Mouse (Mus musculus): ENCODE data around the gene Bmp7. TPM values are rescaled to one million over a fixed set of nuclear protein-coding genes. Genes with fewer than 3 reads are reported as not detected.

Bmp7 gene
- polyA plus RNA-seq, 1 experiment from 2014 or later, result 9.1 TPM

- no peaks in the 10 kb centered on the region for H3K36me3 ChIP-seq (ENCODE audit: control insufficient read depth, insufficient read depth, low read length)
- H3K9me3 ChIP-seq (ENCODE audit: control insufficient read depth, low read length), result no peaks in the 10 kb centered on the region
- H3K27me3 ChIP-seq (replicated peaks; ENCODE audit: control insufficient read depth, insufficient read depth, low read length), result no peaks in the 10 kb centered on the region
- DNase-seq (ENCODE audit: low spot score), result no peak
- H3K27ac ChIP-seq (ENCODE audit: low read depth, low read length), result no peak overlapping the region
- H3K4me1 ChIP-seq (replicated peaks; ENCODE audit: control insufficient read depth, insufficient read depth, low read length), result no peaks in the 10 kb centered on the region
- no peak overlapping the region for H3K4me3 ChIP-seq (ENCODE audit: low read depth, low read length)
- no peak overlapping the region for H3K9ac ChIP-seq (ENCODE audit: low read depth, low read length)
- 63% methylated on average over 11 of the region's 12 CpGs for WGBS
- no peak overlapping the region for H3K4me2 ChIP-seq
- ATAC-seq (replicated peaks; ENCODE audit: low FRiP score), result no peak
Measured at GRCm38 (mm10) chr2:172888147-172888546, 52.0 kb downstream of the Bmp7 start.

GRCm38 (mm10) chr2:172885861-172886260, 54.3 kb downstream of the Bmp7 start:
- Histone ChIP-seq H3K27ac (ENCODE audit: low read depth, low read length) (no peak overlapping the region), H3K36me3 (ENCODE audit: control insufficient read depth, insufficient read depth, low read length) (no peaks in the 10 kb centered on the region), H3K4me2 (no peak overlapping the region), H3K4me1 (replicated peaks; ENCODE audit: control insufficient read depth, insufficient read depth, low read length) (no peaks in the 10 kb centered on the region), H3K9me3 (ENCODE audit: control insufficient read depth, low read length) (no peaks in the 10 kb centered on the region), H3K9ac (ENCODE audit: low read depth, low read length) (no peak overlapping the region), H3K27me3 (replicated peaks; ENCODE audit: control insufficient read depth, insufficient read depth, low read length) (no peaks in the 10 kb centered on the region), H3K4me3 (ENCODE audit: low read depth, low read length) (no peak overlapping the region)
- 61% methylated on average over 6 of the region's 7 CpGs for WGBS
- DNase-seq (ENCODE audit: low spot score) (no peak), ATAC-seq (replicated peaks; ENCODE audit: low FRiP score) (no peak)

GRCm38 (mm10) chr2:172884584-172884983, 55.5 kb downstream of the Bmp7 start:
- no peak overlapping the region for H3K9ac ChIP-seq (ENCODE audit: low read depth, low read length)
- no peak overlapping the region for H3K27ac ChIP-seq (ENCODE audit: low read depth, low read length)
- no peak for DNase-seq (ENCODE audit: low spot score)
- no peaks in the 10 kb centered on the region for H3K27me3 ChIP-seq (replicated peaks; ENCODE audit: control insufficient read depth, insufficient read depth, low read length)
- H3K4me2 ChIP-seq, result no peak overlapping the region
- ATAC-seq (replicated peaks; ENCODE audit: low FRiP score), result no peak
- no peaks in the 10 kb centered on the region for H3K9me3 ChIP-seq (ENCODE audit: control insufficient read depth, low read length)
- no peaks in the 10 kb centered on the region for H3K4me1 ChIP-seq (replicated peaks; ENCODE audit: control insufficient read depth, insufficient read depth, low read length)
- no peaks in the 10 kb centered on the region for H3K36me3 ChIP-seq (ENCODE audit: control insufficient read depth, insufficient read depth, low read length)
- H3K4me3 ChIP-seq (ENCODE audit: low read depth, low read length), result no peak overlapping the region
- 80% methylated on average over 6 of the region's 6 CpGs for whole genome bisulfite sequencing

- Histone ChIP-seq H3K4me3 (ENCODE audit: low read depth, low read length) (no peak overlapping the region), H3K9me3 (ENCODE audit: control insufficient read depth, low read length) (no peaks in the 10 kb centered on the region), H3K9ac (ENCODE audit: low read depth, low read length) (no peak overlapping the region), H3K27ac (ENCODE audit: low read depth, low read length) (no peak overlapping the region), H3K4me1 (replicated peaks; ENCODE audit: control insufficient read depth, insufficient read depth, low read length) (no peaks in the 10 kb centered on the region), H3K27me3 (replicated peaks; ENCODE audit: control insufficient read depth, insufficient read depth, low read length) (no peaks in the 10 kb centered on the region), H3K36me3 (ENCODE audit: control insufficient read depth, insufficient read depth, low read length) (no peaks in the 10 kb centered on the region), H3K4me2 (no peak overlapping the region)
- ATAC-seq (replicated peaks; ENCODE audit: low FRiP score) (no peak), DNase-seq (ENCODE audit: low spot score) (no peak)
- WGBS, result 82% methylated on average over 9 of the region's 9 CpGs
Measured at GRCm38 (mm10) chr2:172875201-172875600, 64.9 kb downstream of the Bmp7 start.

- no peak overlapping the region for H3K9ac ChIP-seq (ENCODE audit: low read depth, low read length)
- no peaks in the 10 kb centered on the region for H3K36me3 ChIP-seq (ENCODE audit: control insufficient read depth, insufficient read depth, low read length)
- no peak overlapping the region for H3K27ac ChIP-seq (ENCODE audit: low read depth, low read length)
- H3K4me3 ChIP-seq (ENCODE audit: low read depth, low read length), result no peak overlapping the region
- DNase-seq (ENCODE audit: low spot score), result no peak
- no peaks in the 10 kb centered on the region for H3K4me1 ChIP-seq (replicated peaks; ENCODE audit: control insufficient read depth, insufficient read depth, low read length)
- no peaks in the 10 kb centered on the region for H3K9me3 ChIP-seq (ENCODE audit: control insufficient read depth, low read length)
- no peak overlapping the region for H3K4me2 ChIP-seq
- H3K27me3 ChIP-seq (replicated peaks; ENCODE audit: control insufficient read depth, insufficient read depth, low read length), result peaks cover 7% of the 10 kb centered on the region
- 69% methylated on average over 5 of the region's 5 CpGs for WGBS
- ATAC-seq (replicated peaks; ENCODE audit: low FRiP score), result no peak
Measured at GRCm38 (mm10) chr2:172866356-172866755, 73.8 kb downstream of the Bmp7 start.

- Histone ChIP-seq H3K27me3 (replicated peaks; ENCODE audit: control insufficient read depth, insufficient read depth, low read length) (peaks cover 10% of the 10 kb centered on the region), H3K4me3 (ENCODE audit: low read depth, low read length) (no peak overlapping the region), H3K9me3 (ENCODE audit: control insufficient read depth, low read length) (no peaks in the 10 kb centered on the region), H3K27ac (ENCODE audit: low read depth, low read length) (no peak overlapping the region), H3K9ac (ENCODE audit: low read depth, low read length) (no peak overlapping the region), H3K4me1 (replicated peaks; ENCODE audit: control insufficient read depth, insufficient read depth, low read length) (no peaks in the 10 kb centered on the region), H3K4me2 (no peak overlapping the region), H3K36me3 (ENCODE audit: control insufficient read depth, insufficient read depth, low read length) (no peaks in the 10 kb centered on the region)
- DNase-seq (ENCODE audit: low spot score) (no peak), ATAC-seq (replicated peaks; ENCODE audit: low FRiP score) (no peak)
- WGBS, result 92% methylated on average over 6 of the region's 6 CpGs
Measured at GRCm38 (mm10) chr2:172865165-172865564, 75.0 kb downstream of the Bmp7 start.

GRCm38 (mm10) chr2:172864566-172864965, 75.6 kb downstream of the Bmp7 start:
- H3K27ac ChIP-seq (ENCODE audit: low read depth, low read length), result no peak overlapping the region
- WGBS, result 87% methylated on average over 7 of the region's 7 CpGs
- no peak for ATAC-seq (replicated peaks; ENCODE audit: low FRiP score)
- no peak for DNase-seq (ENCODE audit: low spot score)
- no peak overlapping the region for H3K9ac ChIP-seq (ENCODE audit: low read depth, low read length)
- no peak overlapping the region for H3K4me3 ChIP-seq (ENCODE audit: low read depth, low read length)
- H3K4me2 ChIP-seq, result no peak overlapping the region
- H3K27me3 ChIP-seq (replicated peaks; ENCODE audit: control insufficient read depth, insufficient read depth, low read length), result peaks cover 10% of the 10 kb centered on the region
- H3K9me3 ChIP-seq (ENCODE audit: control insufficient read depth, low read length), result no peaks in the 10 kb centered on the region
- no peaks in the 10 kb centered on the region for H3K4me1 ChIP-seq (replicated peaks; ENCODE audit: control insufficient read depth, insufficient read depth, low read length)
- H3K36me3 ChIP-seq (ENCODE audit: control insufficient read depth, insufficient read depth, low read length), result no peaks in the 10 kb centered on the region

- no peak overlapping the region; the same call in 1 of the 2 replicates for H3K4me3 ChIP-seq (ENCODE audit: low read depth, low read length)
- peak overlapping the region; percentile 50 for H3K4me2 ChIP-seq
- no peak for DNase-seq (ENCODE audit: low spot score)
- 52% methylated on average over 14 of the region's 14 CpGs for WGBS
- H3K27me3 ChIP-seq (replicated peaks; ENCODE audit: control insufficient read depth, insufficient read depth, low read length), result peaks cover 10% of the 10 kb centered on the region
- no peak overlapping the region for H3K27ac ChIP-seq (ENCODE audit: low read depth, low read length)
- no peaks in the 10 kb centered on the region for H3K36me3 ChIP-seq (ENCODE audit: control insufficient read depth, insufficient read depth, low read length)
- no peaks in the 10 kb centered on the region for H3K4me1 ChIP-seq (replicated peaks; ENCODE audit: control insufficient read depth, insufficient read depth, low read length)
- H3K9ac ChIP-seq (ENCODE audit: low read depth, low read length), result no peak overlapping the region
- no peak for ATAC-seq (replicated peaks; ENCODE audit: low FRiP score)
- no peaks in the 10 kb centered on the region for H3K9me3 ChIP-seq (ENCODE audit: control insufficient read depth, low read length)
Measured at GRCm38 (mm10) chr2:172863469-172863856, 76.7 kb downstream of the Bmp7 start.

GRCm38 (mm10) chr2:172862850-172863468, 77.2 kb downstream of the Bmp7 start:
- Histone ChIP-seq H3K9me3 (ENCODE audit: control insufficient read depth, low read length) (no peaks in the 10 kb centered on the region), H3K27me3 (replicated peaks; ENCODE audit: control insufficient read depth, insufficient read depth, low read length) (peaks cover 10% of the 10 kb centered on the region), H3K4me1 (replicated peaks; ENCODE audit: control insufficient read depth, insufficient read depth, low read length) (no peaks in the 10 kb centered on the region), H3K9ac (ENCODE audit: low read depth, low read length) (no peak overlapping the region), H3K27ac (ENCODE audit: low read depth, low read length) (no peak overlapping the region), H3K4me2 (peak overlapping the region; percentile 50), H3K36me3 (ENCODE audit: control insufficient read depth, insufficient read depth, low read length) (no peaks in the 10 kb centered on the region), H3K4me3 (ENCODE audit: low read depth, low read length) (no peak overlapping the region; the same call in 1 of the 2 replicates)
- 13% methylated on average over 29 of the region's 29 CpGs for WGBS
- DNase-seq (ENCODE audit: low spot score) (peak; percentile 47), ATAC-seq (replicated peaks; ENCODE audit: low FRiP score) (peak; percentile 57; the same call in 1 of the 2 replicates)
